Mouse (Mus musculus) testis, adult 2 months (tissue): ENCODE results near the gene H1fx.

ENCODE experiments used
- CTCF ChIP-seq: fragments of 200-500 bp; IDR thresholded peaks from 2 replicates; pipeline ENCODE4 v1.5.1; 2012; ENCODE audit warnings: low read depth, mild to moderate bottlenecking, inconsistent platforms, low read length, moderate library complexity; ENCODE audit not compliant: control insufficient read depth, insufficient read depth, insufficient replicate concordance
- POLR2A ChIP-seq: fragments of 200-500 bp; IDR thresholded peaks from 2 replicates; pipeline ENCODE4 v1.6.1; 2012; ENCODE audit warnings: low read depth, mild to moderate bottlenecking, inconsistent platforms, low read length, moderate library complexity; ENCODE audit not compliant: control insufficient read depth

GRCm38 (mm10) chr6:87979728-87980127 lies 1.7 kb downstream of the H1fx start:
- no peak for TF ChIP-seq CTCF
- peak; percentile 66 for TF ChIP-seq POLR2A
